Mouse (Mus musculus): ENCODE measurements around the gene Pitpnm2. TPM values are rescaled to one million over a fixed set of nuclear protein-coding genes. Genes with fewer than 3 reads are reported as not detected.
A peak's percentile ranks its signal among the peaks of the same experiment; 100 is the strongest.

Pitpnm2 gene
- polyA plus RNA-seq, 1 experiment from 2014 or later = 6.0 TPM

DNA sequence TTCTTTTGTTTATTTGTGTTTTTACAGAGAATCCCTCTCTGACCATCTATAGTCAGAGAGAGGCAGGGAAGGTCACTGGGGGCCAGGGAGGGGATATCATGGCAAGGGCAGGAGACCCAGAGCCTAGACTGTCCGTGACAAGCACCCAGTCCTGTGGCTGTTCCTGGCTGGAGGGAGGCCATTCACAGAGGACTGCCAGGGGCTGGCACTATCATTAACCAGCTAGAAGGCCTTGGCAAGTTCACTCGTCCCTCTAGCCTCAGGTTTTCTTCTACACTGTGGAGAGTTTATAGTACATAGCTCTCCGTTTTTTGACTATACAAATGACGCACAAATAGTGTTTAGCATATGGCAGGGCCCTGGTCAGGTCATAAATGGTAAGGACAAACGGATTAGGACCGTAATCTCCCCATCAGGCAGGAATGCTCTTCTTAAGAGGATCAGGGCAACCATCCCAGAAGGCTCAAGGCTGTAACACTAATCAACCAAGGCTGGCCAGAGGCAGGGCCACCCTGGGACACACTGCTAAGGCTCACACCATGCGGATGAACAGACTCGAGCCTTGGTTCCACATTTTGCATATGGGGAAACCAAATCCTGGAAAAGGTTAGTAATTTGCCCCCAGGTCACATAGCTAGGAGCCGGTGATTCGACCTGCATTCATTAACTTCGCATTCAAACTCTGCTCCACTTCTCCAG is 55.0 kb downstream of the Pitpnm2 start:
- H3K4me1 ChIP-seq (replicated peaks; ENCODE audit: control insufficient read depth, insufficient read depth, low read length) = peaks cover 4% of the 10 kb centered on the region; the same call in 1 of the 2 replicates
- WGBS = 74% methylated on average over 11 of the region's 11 CpGs
- no peak for ATAC-seq (ENCODE audit: low FRiP score)

DNA sequence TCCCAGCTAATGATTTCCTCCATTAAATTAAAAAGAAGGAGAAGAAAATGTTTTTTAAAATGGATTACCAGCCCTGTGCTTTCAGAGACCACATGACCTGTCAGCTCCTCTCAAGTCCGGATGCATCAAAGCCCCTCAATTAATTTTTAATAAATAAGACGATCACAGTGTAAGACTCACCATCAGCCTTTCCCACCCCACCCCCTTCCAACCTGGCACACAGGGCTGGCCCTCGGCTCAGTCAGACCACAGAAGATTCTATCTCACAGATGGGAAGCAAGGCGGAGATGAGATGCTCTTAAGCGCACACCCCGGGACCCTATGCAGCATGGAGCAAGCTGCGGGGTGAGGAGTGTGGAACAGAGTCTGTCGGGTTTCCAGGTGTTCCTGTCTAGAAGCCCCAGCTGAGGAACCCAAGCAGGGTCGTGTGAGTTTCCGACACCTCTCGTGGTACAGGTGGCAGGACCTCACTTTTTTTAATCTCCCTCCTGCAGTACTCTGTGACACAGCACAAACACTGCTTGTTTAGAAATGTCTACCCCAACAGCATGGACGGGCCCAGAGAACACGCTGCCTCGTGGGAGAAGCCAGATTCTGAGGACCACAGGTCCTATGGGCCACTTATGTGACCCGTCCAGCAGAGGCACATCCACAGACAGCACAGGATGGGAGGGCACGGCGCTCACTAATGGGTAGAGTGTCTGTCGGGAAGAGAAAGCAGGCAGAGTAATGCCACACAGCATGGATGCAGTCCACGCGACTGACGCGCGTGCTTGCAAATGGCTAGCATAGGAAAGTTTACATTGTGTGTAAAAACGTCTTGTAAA is 56.1 kb downstream of the Pitpnm2 start:
- WGBS = 81% methylated on average over 24 of the region's 24 CpGs
- Histone ChIP-seq H3K36me3 (ENCODE audit: control insufficient read depth, insufficient read depth, low read length) (no peaks in the 10 kb centered on the region), H3K9me3 (ENCODE audit: control insufficient read depth, low read length) (no peaks in the 10 kb centered on the region), H3K27me3 (ENCODE audit: control insufficient read depth, insufficient read depth, low read length) (no peaks in the 10 kb centered on the region), H3K4me1 (replicated peaks; ENCODE audit: control insufficient read depth, insufficient read depth, low read length) (peaks cover 4% of the 10 kb centered on the region; the same call in 1 of the 2 replicates), H3K4me3 (ENCODE audit: low read depth, low read length) (no peak overlapping the region), H3K4me2 (replicated peaks; ENCODE audit: low read depth, low read length) (no peak overlapping the region), H3K9ac (ENCODE audit: low read depth, low read length) (no peak overlapping the region; the same call in 1 of the 2 replicates), H3K27ac (ENCODE audit: low read depth, low read length) (no peak overlapping the region)
- ATAC-seq (ENCODE audit: low FRiP score) (no peak), DNase-seq (ENCODE audit: low spot score) (no peak)

More for the DNA sequence above, 55.0 kb downstream of the Pitpnm2 start:
- H3K36me3 ChIP-seq (ENCODE audit: control insufficient read depth, insufficient read depth, low read length) = no peaks in the 10 kb centered on the region
- H3K27me3 ChIP-seq (ENCODE audit: control insufficient read depth, insufficient read depth, low read length) = no peaks in the 10 kb centered on the region
- H3K27ac ChIP-seq (ENCODE audit: low read depth, low read length) = no peak overlapping the region
- no peak for DNase-seq (ENCODE audit: low spot score)
- no peak overlapping the region for H3K4me2 ChIP-seq (replicated peaks; ENCODE audit: low read depth, low read length)
- H3K4me3 ChIP-seq (ENCODE audit: low read depth, low read length) = no peak overlapping the region
- H3K9ac ChIP-seq (ENCODE audit: low read depth, low read length) = no peak overlapping the region
- no peaks in the 10 kb centered on the region for H3K9me3 ChIP-seq (ENCODE audit: control insufficient read depth, low read length)

DNA sequence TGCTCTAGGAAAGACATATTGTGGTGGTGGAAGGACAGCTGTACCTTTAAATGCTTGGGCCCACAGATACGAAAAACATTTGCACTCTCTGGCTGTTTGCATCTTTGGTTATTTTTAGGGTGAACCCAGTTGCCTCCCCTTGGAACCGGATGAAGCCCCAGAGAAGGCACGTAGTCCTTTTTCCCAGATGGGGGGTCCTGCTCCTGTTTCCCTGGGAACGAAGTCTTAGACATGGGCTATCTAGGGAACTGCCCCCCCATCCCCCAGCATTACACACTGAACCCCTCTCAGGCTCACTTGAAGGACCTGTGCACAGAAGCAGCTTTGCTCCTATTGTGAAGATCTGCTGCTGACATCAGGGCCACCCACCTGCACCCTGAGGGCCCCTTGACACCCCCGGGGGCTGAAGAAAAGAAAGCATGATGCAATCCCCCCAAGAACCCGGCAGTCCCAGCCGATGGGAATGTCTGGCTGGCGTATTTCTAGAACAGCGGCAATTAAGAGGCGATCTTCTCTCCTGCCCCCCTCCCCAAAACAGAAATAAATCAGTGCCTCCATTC is 56.8 kb downstream of the Pitpnm2 start:
- no peak overlapping the region for H3K4me2 ChIP-seq (replicated peaks; ENCODE audit: low read depth, low read length)
- no peak overlapping the region for H3K4me3 ChIP-seq (ENCODE audit: low read depth, low read length)
- no peaks in the 10 kb centered on the region for H3K9me3 ChIP-seq (ENCODE audit: control insufficient read depth, low read length)
- H3K9ac ChIP-seq (ENCODE audit: low read depth, low read length) = 0 out of 2 replicates have a peak overlapping the region, but pooled peaks have one; percentile 16
- WGBS = 68% methylated on average over 10 of the region's 10 CpGs
- no peaks in the 10 kb centered on the region for H3K27me3 ChIP-seq (ENCODE audit: control insufficient read depth, insufficient read depth, low read length)
- no peak for ATAC-seq (ENCODE audit: low FRiP score)
- H3K27ac ChIP-seq (ENCODE audit: low read depth, low read length) = no peak overlapping the region
- H3K4me1 ChIP-seq (replicated peaks; ENCODE audit: control insufficient read depth, insufficient read depth, low read length) = peaks cover 5% of the 10 kb centered on the region; the same call in 1 of the 2 replicates
- DNase-seq (ENCODE audit: low spot score) = no peak
- no peaks in the 10 kb centered on the region for H3K36me3 ChIP-seq (ENCODE audit: control insufficient read depth, insufficient read depth, low read length)

DNA sequence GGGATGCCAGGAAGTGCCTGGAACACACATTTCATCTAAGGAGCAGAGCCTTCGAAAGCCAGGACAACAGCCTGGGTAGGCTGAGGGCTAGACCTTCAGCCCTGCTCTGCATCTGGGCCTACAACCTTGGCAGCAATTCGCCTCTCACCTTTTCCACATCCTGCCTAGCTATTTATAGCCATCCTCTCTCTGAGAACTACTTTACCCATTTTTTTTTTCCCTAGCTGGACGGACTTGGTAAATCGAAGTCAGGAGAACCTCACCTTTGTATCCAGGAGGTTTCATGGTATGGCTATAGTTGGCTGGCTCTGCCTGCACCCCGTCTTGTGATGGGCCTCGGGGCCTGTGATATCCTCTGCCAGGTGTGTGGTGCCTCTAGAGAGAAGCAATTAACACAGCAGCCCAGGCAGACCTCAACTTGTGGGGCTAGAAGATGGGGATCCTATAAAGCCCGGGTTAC is 57.3 kb downstream of the Pitpnm2 start:
- Histone ChIP-seq H3K9me3 (ENCODE audit: control insufficient read depth, low read length) (no peaks in the 10 kb centered on the region), H3K4me2 (replicated peaks; ENCODE audit: low read depth, low read length) (no peak overlapping the region), H3K27ac (ENCODE audit: low read depth, low read length) (no peak overlapping the region), H3K4me3 (ENCODE audit: low read depth, low read length) (no peak overlapping the region), H3K9ac (ENCODE audit: low read depth, low read length) (no peak overlapping the region), H3K36me3 (ENCODE audit: control insufficient read depth, insufficient read depth, low read length) (no peaks in the 10 kb centered on the region), H3K27me3 (ENCODE audit: control insufficient read depth, insufficient read depth, low read length) (no peaks in the 10 kb centered on the region), H3K4me1 (replicated peaks; ENCODE audit: control insufficient read depth, insufficient read depth, low read length) (peaks cover 10% of the 10 kb centered on the region)
- no peak for DNase-seq (ENCODE audit: low spot score)
- ATAC-seq (ENCODE audit: low FRiP score) = no peak
- 92% methylated on average over 7 of the region's 7 CpGs for WGBS

DNA sequence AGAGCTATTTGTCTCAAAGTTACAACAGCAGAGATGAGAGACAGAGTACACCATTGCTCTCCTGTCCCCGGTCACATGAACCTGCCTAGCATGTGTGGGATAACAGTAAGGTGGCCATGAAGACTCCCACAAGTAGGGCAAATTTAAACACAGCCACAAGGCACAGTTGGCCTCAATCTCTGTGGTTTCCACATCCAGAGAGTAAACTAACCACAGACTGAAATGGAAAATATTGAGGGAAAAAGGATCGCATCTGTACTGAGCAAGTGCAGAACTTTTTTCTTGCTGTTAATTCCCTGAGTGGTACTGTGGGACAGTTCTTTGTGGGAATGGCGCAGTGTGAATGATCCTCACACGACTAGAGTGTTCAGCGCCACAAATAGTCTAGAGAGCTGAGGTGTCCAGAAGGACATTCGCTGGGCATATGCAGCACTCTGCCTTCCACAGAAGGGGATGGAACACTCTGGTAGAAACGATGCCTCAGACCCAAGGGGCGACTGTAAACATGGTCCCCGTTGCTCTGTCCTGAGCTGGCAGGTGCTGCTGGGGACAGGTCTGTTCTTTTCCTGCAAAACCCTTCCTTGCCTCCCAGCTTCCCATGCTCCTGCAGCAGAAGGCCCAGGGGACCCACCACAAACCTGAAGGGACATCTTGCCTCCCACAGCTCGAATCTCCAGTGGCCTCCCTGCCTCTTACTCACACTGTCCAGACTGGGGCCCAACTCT is 59.3 kb downstream of the Pitpnm2 start:
- DNase-seq (ENCODE audit: low spot score) (no peak), ATAC-seq (ENCODE audit: low FRiP score) (no peak)
- WGBS = 91% methylated on average over 10 of the region's 10 CpGs
- H3K27ac ChIP-seq (ENCODE audit: low read depth, low read length) = no peak overlapping the region
- H3K4me1 ChIP-seq (replicated peaks; ENCODE audit: control insufficient read depth, insufficient read depth, low read length) = peaks cover 20% of the 10 kb centered on the region
- H3K4me3 ChIP-seq (ENCODE audit: low read depth, low read length) = no peak overlapping the region
- H3K36me3 ChIP-seq (ENCODE audit: control insufficient read depth, insufficient read depth, low read length) = no peaks in the 10 kb centered on the region
- no peaks in the 10 kb centered on the region for H3K9me3 ChIP-seq (ENCODE audit: control insufficient read depth, low read length)
- no peak overlapping the region for H3K4me2 ChIP-seq (replicated peaks; ENCODE audit: low read depth, low read length)
- no peak overlapping the region for H3K9ac ChIP-seq (ENCODE audit: low read depth, low read length)
- no peaks in the 10 kb centered on the region for H3K27me3 ChIP-seq (ENCODE audit: control insufficient read depth, insufficient read depth, low read length)

DNA sequence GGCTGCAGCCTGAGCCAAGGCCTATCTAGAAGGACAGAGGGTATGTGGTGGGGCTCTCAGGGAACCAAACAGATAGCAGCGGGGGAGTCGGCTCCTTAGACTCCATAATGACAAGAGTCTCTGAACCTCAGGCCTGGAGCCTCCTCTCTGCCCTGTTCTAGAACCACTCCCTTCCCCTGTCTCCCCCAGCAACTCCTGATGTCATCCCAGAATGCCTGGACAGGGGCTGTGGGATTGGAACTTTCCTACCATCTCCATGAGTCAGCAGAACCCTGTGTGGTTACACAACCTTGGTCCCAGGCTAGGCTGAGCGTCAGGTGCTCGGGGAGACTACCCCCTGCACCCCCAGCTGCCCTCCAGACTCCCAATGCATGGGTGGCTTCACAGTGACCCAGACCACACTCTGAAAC is 60.0 kb downstream of the Pitpnm2 start:
- H3K36me3 ChIP-seq (ENCODE audit: control insufficient read depth, insufficient read depth, low read length) = no peaks in the 10 kb centered on the region
- H3K27ac ChIP-seq (ENCODE audit: low read depth, low read length) = no peak overlapping the region
- H3K4me3 ChIP-seq (ENCODE audit: low read depth, low read length) = no peak overlapping the region
- H3K4me1 ChIP-seq (replicated peaks; ENCODE audit: control insufficient read depth, insufficient read depth, low read length) = peaks cover 23% of the 10 kb centered on the region
- ATAC-seq (ENCODE audit: low FRiP score) (no peak), DNase-seq (ENCODE audit: low spot score) (no peak)
- H3K9ac ChIP-seq (ENCODE audit: low read depth, low read length) = no peak overlapping the region
- WGBS = 89% methylated on average over 4 of the region's 4 CpGs
- no peaks in the 10 kb centered on the region for H3K9me3 ChIP-seq (ENCODE audit: control insufficient read depth, low read length)
- no peaks in the 10 kb centered on the region for H3K27me3 ChIP-seq (ENCODE audit: control insufficient read depth, insufficient read depth, low read length)
- no peak overlapping the region for H3K4me2 ChIP-seq (replicated peaks; ENCODE audit: low read depth, low read length)

DNA sequence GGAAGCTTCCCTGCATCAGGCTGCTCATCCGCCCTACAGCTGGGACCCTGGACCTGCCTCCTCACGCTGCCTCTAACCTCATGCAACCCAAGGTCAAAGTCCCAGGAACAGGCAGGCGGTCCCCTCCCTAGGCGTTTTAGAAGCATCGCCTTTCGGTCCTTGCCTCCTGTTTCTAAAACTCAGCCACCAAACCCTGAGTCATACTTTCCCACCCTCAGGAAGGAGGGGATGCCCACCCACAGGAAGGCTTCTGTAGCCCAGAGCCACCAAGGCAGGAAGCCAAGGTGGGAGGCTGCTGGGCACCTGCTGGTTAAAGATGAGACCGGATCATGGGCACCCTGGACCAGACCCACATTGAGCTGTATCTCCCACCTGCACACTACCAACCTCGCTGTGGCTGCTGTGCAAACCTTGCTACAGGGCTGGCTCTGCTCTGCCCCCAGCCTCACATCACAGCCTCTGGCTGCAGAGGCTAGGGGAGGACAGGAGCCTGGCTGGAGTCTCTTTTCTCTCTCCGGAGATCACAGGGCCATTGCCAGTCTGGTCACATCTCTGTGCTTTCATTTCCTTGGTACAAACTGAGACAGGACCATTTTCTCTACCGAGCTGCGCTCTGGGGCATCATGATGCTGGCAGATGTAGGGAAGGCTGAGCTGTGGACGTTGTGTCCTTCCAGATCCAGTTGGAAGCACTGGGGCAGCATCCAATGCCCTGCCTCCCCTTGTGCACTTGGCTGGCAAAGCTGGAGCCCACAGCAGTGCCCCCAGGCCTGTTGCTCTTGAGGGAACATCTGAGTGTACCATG is 61.9 kb downstream of the Pitpnm2 start:
- Histone ChIP-seq H3K4me2 (replicated peaks; ENCODE audit: low read depth, low read length) (peak overlapping the region; percentile 27; the same call in 1 of the 2 replicates), H3K9me3 (ENCODE audit: control insufficient read depth, low read length) (no peaks in the 10 kb centered on the region), H3K9ac (ENCODE audit: low read depth, low read length) (peak overlapping the region; percentile 16), H3K27ac (ENCODE audit: low read depth, low read length) (peak overlapping the region; percentile 25; the same call in 1 of the 2 replicates), H3K36me3 (ENCODE audit: control insufficient read depth, insufficient read depth, low read length) (no peaks in the 10 kb centered on the region), H3K27me3 (ENCODE audit: control insufficient read depth, insufficient read depth, low read length) (no peaks in the 10 kb centered on the region), H3K4me3 (ENCODE audit: low read depth, low read length) (no peak overlapping the region), H3K4me1 (replicated peaks; ENCODE audit: control insufficient read depth, insufficient read depth, low read length) (peaks cover 19% of the 10 kb centered on the region)
- DNase-seq (ENCODE audit: low spot score) (no peak), ATAC-seq (ENCODE audit: low FRiP score) (peak; percentile 19; the same call in 1 of the 2 replicates)
- 57% methylated on average over 12 of the region's 12 CpGs for WGBS
